Mouse (Mus musculus): Measurements from ENCODE around the gene Vmn1r167. TPM values are rescaled to one million over a fixed set of nuclear protein-coding genes. Genes with fewer than 3 reads are reported as not detected.
"Not testable (repeated sequence)": the region's sequence is repeated elsewhere in the genome, so short reads cannot be mapped to it uniquely, and the experiment has no call there.

Gene Vmn1r167
- polyA plus RNA-seq (2016; fragmentation: Nextera tagmentation; extraction: Ambion mirVana), result not detected in 2 replicates

DNA sequence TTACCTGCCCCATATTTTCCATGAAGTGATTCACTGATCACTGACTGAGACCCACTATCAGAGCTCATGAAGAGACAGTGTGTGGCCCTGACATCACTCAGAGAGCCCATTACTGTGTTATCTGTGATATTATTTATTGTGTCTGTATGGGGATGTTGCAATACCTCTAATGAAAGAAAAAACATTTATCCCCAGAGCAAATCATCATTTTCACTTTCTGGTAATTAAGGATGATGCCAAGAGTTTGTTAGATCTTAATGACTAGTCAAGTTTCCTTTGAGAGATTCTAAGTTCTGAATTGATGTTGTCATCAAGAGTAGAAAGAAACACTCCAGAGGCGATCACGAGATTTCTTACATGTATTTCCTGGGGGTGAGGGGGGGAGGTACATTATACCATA is at the start of gene Vmn1r167:
Gene Vmn1r167, minus strand, starts transcription at position 101 of the 400 bp plus-strand sequence.
- H3K9me3 ChIP-seq (replicated peaks); ATAC-seq (ENCODE audit: insufficient number of reproducible peaks, low FRiP score); H3K4me3 ChIP-seq; H3K9ac ChIP-seq; H3K4me2 ChIP-seq; H3K27me3 ChIP-seq (replicated peaks); H3K4me1 ChIP-seq (replicated peaks); H3K27ac ChIP-seq (ENCODE audit: poor library complexity, severe bottlenecking); H3K36me3 ChIP-seq: not testable (repeated sequence)
- WGBS, result 81% methylated on average over 2 of the region's 2 CpGs

DNA sequence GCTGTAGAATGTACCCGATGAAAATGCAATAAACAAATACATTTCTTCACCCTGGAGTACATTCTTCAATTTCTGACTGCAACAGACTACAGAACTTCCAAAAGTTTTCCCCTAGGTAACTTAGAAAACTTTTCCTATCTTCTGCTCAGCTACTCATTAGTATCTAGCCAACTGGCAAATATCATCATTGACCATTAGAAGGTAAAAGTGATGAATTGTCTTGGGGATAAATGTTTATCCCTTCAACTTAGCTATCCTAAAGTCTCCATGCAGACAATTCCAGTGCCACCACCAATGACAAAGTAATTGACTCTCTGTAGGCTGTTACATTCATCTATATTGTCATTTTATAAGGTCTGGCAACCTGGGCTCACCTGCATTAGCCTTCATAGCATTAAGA is 32.4 kb upstream of the Vmn1r167 start, which contains the start of gene Vmn1r168:
Gene Vmn1r168, plus strand, starts transcription at position 301 of the 400 bp plus-strand sequence.
- not testable (repeated sequence) for H3K4me3 ChIP-seq; H3K27me3 ChIP-seq (replicated peaks); ATAC-seq (ENCODE audit: insufficient number of reproducible peaks, low FRiP score); H3K36me3 ChIP-seq; H3K9ac ChIP-seq; H3K4me2 ChIP-seq; H3K27ac ChIP-seq (ENCODE audit: poor library complexity, severe bottlenecking); H3K4me1 ChIP-seq (replicated peaks)
- peaks cover 12% of the 10 kb centered on the region for H3K9me3 ChIP-seq (replicated peaks)
- no CpG with 5 or more reads among the region's 1 CpGs for WGBS

DNA sequence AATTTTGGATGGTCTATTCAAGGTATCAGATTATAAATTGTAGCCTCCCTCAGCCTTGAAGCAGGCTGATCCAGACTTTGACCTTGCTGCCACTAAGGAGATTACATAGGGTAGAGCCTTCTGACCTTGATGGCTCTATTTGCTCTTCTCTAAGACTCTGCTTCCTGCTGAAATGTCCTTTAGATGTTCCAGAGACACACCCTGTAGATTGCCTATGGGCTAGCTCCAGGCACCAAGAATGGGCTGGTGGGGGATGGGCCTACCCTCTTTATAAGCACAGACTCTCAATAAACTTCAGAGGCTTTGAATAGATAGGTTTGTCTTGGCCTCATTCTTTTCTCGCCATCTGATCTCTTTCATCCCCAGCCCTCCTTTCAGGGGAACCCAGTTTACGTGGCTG is 34.1 kb downstream of the Vmn1r167 start:
- H3K4me2 ChIP-seq; ATAC-seq (ENCODE audit: insufficient number of reproducible peaks, low FRiP score); H3K27ac ChIP-seq (ENCODE audit: poor library complexity, severe bottlenecking); H3K36me3 ChIP-seq; H3K4me3 ChIP-seq; H3K9ac ChIP-seq; H3K27me3 ChIP-seq (replicated peaks); H3K4me1 ChIP-seq (replicated peaks): not testable (repeated sequence)
- WGBS, result 66% methylated on average over 2 of the region's 2 CpGs
- H3K9me3 ChIP-seq (replicated peaks), result peaks cover 26% of the 10 kb centered on the region

DNA sequence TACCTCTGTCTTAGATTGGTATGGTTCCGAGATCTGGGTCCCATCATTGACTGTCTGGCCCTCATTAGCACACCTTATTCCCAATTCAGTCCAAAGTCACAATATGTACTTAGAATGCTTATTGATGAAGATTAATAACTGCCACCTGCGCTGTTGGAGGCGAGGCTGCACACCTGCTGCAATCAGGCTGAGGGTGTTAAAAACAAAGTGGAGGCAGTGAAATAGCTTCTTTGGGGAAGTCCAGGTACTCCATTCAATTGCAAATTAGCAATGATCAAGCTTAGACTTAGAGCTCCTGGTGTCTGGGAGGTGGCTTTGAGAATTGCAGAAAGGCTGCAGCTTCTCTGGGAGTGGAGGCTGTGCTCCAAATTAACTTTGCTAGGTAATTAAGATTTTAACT is 36.2 kb downstream of the Vmn1r167 start:
- H3K4me1 ChIP-seq (replicated peaks); H3K4me2 ChIP-seq; H3K27ac ChIP-seq (ENCODE audit: poor library complexity, severe bottlenecking); H3K27me3 ChIP-seq (replicated peaks); H3K36me3 ChIP-seq; H3K9ac ChIP-seq; H3K4me3 ChIP-seq; ATAC-seq (ENCODE audit: insufficient number of reproducible peaks, low FRiP score): not testable (repeated sequence)
- 52% methylated on average over 3 of the region's 3 CpGs for WGBS
- peaks cover 30% of the 10 kb centered on the region for H3K9me3 ChIP-seq (replicated peaks)

DNA sequence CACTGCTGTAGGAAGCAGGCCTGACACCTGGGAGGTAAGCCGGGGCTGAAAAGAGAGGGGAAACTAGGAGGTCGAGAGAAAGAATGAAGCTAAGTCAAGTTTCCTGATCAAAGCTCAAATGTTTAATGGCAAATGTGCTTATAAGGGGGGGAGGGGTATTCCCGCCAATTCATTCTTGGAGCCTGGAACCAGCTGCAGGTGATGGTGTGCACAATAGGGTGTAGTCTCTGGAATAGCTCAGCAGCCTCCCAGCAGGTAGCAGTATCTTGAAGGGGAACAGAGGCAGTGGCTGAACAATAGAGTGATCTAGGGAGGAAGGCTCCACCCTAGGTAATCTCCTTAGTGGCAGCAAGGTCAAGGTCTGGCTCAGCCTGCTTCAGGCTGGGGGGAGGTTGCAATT is 36.8 kb downstream of the Vmn1r167 start:
- not testable (repeated sequence) for H3K4me1 ChIP-seq (replicated peaks); ATAC-seq (ENCODE audit: insufficient number of reproducible peaks, low FRiP score); H3K4me3 ChIP-seq; H3K9ac ChIP-seq; H3K27me3 ChIP-seq (replicated peaks); H3K27ac ChIP-seq (ENCODE audit: poor library complexity, severe bottlenecking); H3K4me2 ChIP-seq; H3K36me3 ChIP-seq
- WGBS, result 58% methylated on average over 3 of the region's 3 CpGs
- peaks cover 31% of the 10 kb centered on the region for H3K9me3 ChIP-seq (replicated peaks)

Other genes starting within 250 kb of the Vmn1r167 start
- not detected in 2 replicates for gene Gm6902, start 228.3 kb downstream of the Vmn1r167 start, polyA plus RNA-seq (2016; fragmentation: Nextera tagmentation; extraction: Ambion mirVana)
- not detected in 2 replicates for gene Nlrp4e, start 206.0 kb downstream of the Vmn1r167 start, polyA plus RNA-seq (2016; fragmentation: Nextera tagmentation; extraction: Ambion mirVana)
- gene Nlrp5, start 121.3 kb downstream of the Vmn1r167 start, polyA plus RNA-seq (2016; fragmentation: Nextera tagmentation; extraction: Ambion mirVana), result not detected in 2 replicates
- not detected in 2 replicates for gene Vmn1r168, start 32.5 kb upstream of the Vmn1r167 start, polyA plus RNA-seq (2016; fragmentation: Nextera tagmentation; extraction: Ambion mirVana)
- not detected in 2 replicates for gene Vmn1r169, start 68.3 kb upstream of the Vmn1r167 start, polyA plus RNA-seq (2016; fragmentation: Nextera tagmentation; extraction: Ambion mirVana)
- gene Vmn1r170, start 99.0 kb upstream of the Vmn1r167 start, polyA plus RNA-seq (2016; fragmentation: Nextera tagmentation; extraction: Ambion mirVana), result not detected in 2 replicates
- gene Vmn1r171, start 123.5 kb upstream of the Vmn1r167 start, polyA plus RNA-seq (2016; fragmentation: Nextera tagmentation; extraction: Ambion mirVana), result not detected in 2 replicates
- not detected in 2 replicates for gene Vmn1r172, start 151.1 kb upstream of the Vmn1r167 start, polyA plus RNA-seq (2016; fragmentation: Nextera tagmentation; extraction: Ambion mirVana)
- gene Vmn1r173, start 193.5 kb upstream of the Vmn1r167 start, polyA plus RNA-seq (2016; fragmentation: Nextera tagmentation; extraction: Ambion mirVana), result not detected in 2 replicates
- gene Vmn1r174, start 245.1 kb upstream of the Vmn1r167 start, polyA plus RNA-seq (2016; fragmentation: Nextera tagmentation; extraction: Ambion mirVana), result not detected in 2 replicates